Mouse (Mus musculus): Measurements from ENCODE around the gene H2-DMb2. TPM values are rescaled to one million over a fixed set of nuclear protein-coding genes. Genes with fewer than 3 reads are reported as not detected.
A peak's percentile ranks its signal among the peaks of the same experiment; 100 is the strongest.

H2-DMb2 gene
- 0.17 and 5.5 TPM in 2 replicates for polyA plus RNA-seq (2015; fragmentation: Nextera tagmentation; extraction: Ambion mirVana)

GRCm38 (mm10) chr17:34143033-34143432 is at the start of gene H2-DMb2:
H2-DMb2 (plus strand) TSS chr17:34143307.
- Histone ChIP-seq H3K4me2 (no peak within 1 kb of the TSS), H3K9ac (replicated peaks) (no peak within 1 kb of the TSS), H3K36me3 (no peaks in the 10 kb centered on the region), H3K27me3 (replicated peaks) (peaks cover 35% of the 10 kb centered on the region), H3K27ac (replicated peaks) (no peak within 1 kb of the TSS), H3K4me1 (peaks cover 13% of the 10 kb centered on the region), H3K4me3 (replicated peaks) (no peak within 1 kb of the TSS), H3K9me3 (replicated peaks) (no peaks in the 10 kb centered on the region)
- 43% methylated on average over 7 of the region's 7 CpGs for WGBS
- ATAC-seq (ENCODE audit: low FRiP score) = no peak

- no peak overlapping the region for H3K4me3 ChIP-seq (replicated peaks)
- H3K27me3 ChIP-seq (replicated peaks) = no peaks in the 10 kb centered on the region
- no peak for ATAC-seq (ENCODE audit: low FRiP score)
- no peaks in the 10 kb centered on the region for H3K4me1 ChIP-seq
- H3K27ac ChIP-seq (replicated peaks) = no peak overlapping the region
- WGBS = 85% methylated on average over 27 of the region's 27 CpGs
- no peaks in the 10 kb centered on the region for H3K9me3 ChIP-seq (replicated peaks)
- H3K4me2 ChIP-seq = no peak overlapping the region
- H3K36me3 ChIP-seq = no peaks in the 10 kb centered on the region
- H3K9ac ChIP-seq (replicated peaks) = no peak overlapping the region
These were observed 48.6 kb upstream of the H2-DMb2 start for GRCm38 (mm10) chr17:34094283-34095035.

- 78% methylated on average over 3 of the region's 3 CpGs for WGBS
These were observed 46.6 kb upstream of the H2-DMb2 start for GRCm38 (mm10) chr17:34096497-34097010.

GRCm38 (mm10) chr17:34097272-34097671 is 45.8 kb upstream of the H2-DMb2 start:
- WGBS = 68% methylated on average over 5 of the region's 5 CpGs
- Histone ChIP-seq H3K9ac (replicated peaks) (no peak overlapping the region), H3K27ac (replicated peaks) (no peak overlapping the region)

More at GRCm38 (mm10) chr17:34096497-34097010, 46.6 kb upstream of the H2-DMb2 start:
- Histone ChIP-seq H3K4me2 (no peak overlapping the region), H3K4me3 (replicated peaks) (no peak overlapping the region), H3K36me3 (no peaks in the 10 kb centered on the region), H3K9ac (replicated peaks) (no peak overlapping the region), H3K9me3 (replicated peaks) (no peaks in the 10 kb centered on the region), H3K27me3 (replicated peaks) (no peaks in the 10 kb centered on the region), H3K27ac (replicated peaks) (no peak overlapping the region), H3K4me1 (peaks cover under 1% of the 10 kb centered on the region)
- no peak for ATAC-seq (ENCODE audit: low FRiP score)

GRCm38 (mm10) chr17:34098709-34099479 is 44.2 kb upstream of the H2-DMb2 start:
- Histone ChIP-seq H3K9ac (replicated peaks) (no peak overlapping the region), H3K4me2 (no peak overlapping the region), H3K4me3 (replicated peaks) (no peak overlapping the region), H3K27ac (replicated peaks) (no peak overlapping the region), H3K27me3 (replicated peaks) (no peaks in the 10 kb centered on the region), H3K9me3 (replicated peaks) (no peaks in the 10 kb centered on the region), H3K36me3 (no peaks in the 10 kb centered on the region), H3K4me1 (peaks cover 3% of the 10 kb centered on the region)
- ATAC-seq (ENCODE audit: low FRiP score) = no peak
- 63% methylated on average over 10 of the region's 10 CpGs for WGBS

More at GRCm38 (mm10) chr17:34097272-34097671, 45.8 kb upstream of the H2-DMb2 start:
- no peaks in the 10 kb centered on the region for H3K27me3 ChIP-seq (replicated peaks)
- H3K36me3 ChIP-seq = no peaks in the 10 kb centered on the region
- H3K9me3 ChIP-seq (replicated peaks) = no peaks in the 10 kb centered on the region
- no peak overlapping the region for H3K4me3 ChIP-seq (replicated peaks)
- H3K4me1 ChIP-seq = peaks cover 3% of the 10 kb centered on the region
- no peak overlapping the region for H3K4me2 ChIP-seq
- ATAC-seq (ENCODE audit: low FRiP score) = no peak

GRCm38 (mm10) chr17:34099531-34099930 is 43.6 kb upstream of the H2-DMb2 start:
- no peak overlapping the region for H3K4me2 ChIP-seq
- 44% methylated on average over 5 of the region's 5 CpGs for WGBS
- H3K9me3 ChIP-seq (replicated peaks) = no peaks in the 10 kb centered on the region
- no peak overlapping the region for H3K27ac ChIP-seq (replicated peaks)
- H3K4me3 ChIP-seq (replicated peaks) = no peak overlapping the region
- peaks cover 3% of the 10 kb centered on the region for H3K4me1 ChIP-seq
- H3K27me3 ChIP-seq (replicated peaks) = no peaks in the 10 kb centered on the region
- H3K9ac ChIP-seq (replicated peaks) = no peak overlapping the region
- no peak for ATAC-seq (ENCODE audit: low FRiP score)
- no peaks in the 10 kb centered on the region for H3K36me3 ChIP-seq

GRCm38 (mm10) chr17:34101185-34101584 is 41.9 kb upstream of the H2-DMb2 start:
- Histone ChIP-seq H3K9me3 (replicated peaks) (no peaks in the 10 kb centered on the region), H3K27me3 (replicated peaks) (no peaks in the 10 kb centered on the region), H3K36me3 (no peaks in the 10 kb centered on the region), H3K27ac (replicated peaks) (no peak overlapping the region), H3K4me1 (peaks cover 3% of the 10 kb centered on the region), H3K9ac (replicated peaks) (no peak overlapping the region), H3K4me3 (replicated peaks) (no peak overlapping the region), H3K4me2 (no peak overlapping the region)
- 31% methylated on average over 5 of the region's 5 CpGs for WGBS
- peak; percentile 14; the same call in 1 of the 2 replicates for ATAC-seq (ENCODE audit: low FRiP score)

GRCm38 (mm10) chr17:34101604-34102032 is 41.5 kb upstream of the H2-DMb2 start:
- WGBS = 5% methylated on average over 12 of the region's 12 CpGs
- peak overlapping the region; percentile 44 for H3K4me2 ChIP-seq
- no peak overlapping the region for H3K27ac ChIP-seq (replicated peaks)
- peaks cover 3% of the 10 kb centered on the region for H3K4me1 ChIP-seq
- H3K4me3 ChIP-seq (replicated peaks) = 0 out of 2 replicates have a peak overlapping the region, but pooled peaks have one; percentile 15
- H3K9me3 ChIP-seq (replicated peaks) = no peaks in the 10 kb centered on the region
- H3K9ac ChIP-seq (replicated peaks) = no peak overlapping the region
- peak; percentile 72; the same call in 1 of the 2 replicates for ATAC-seq (ENCODE audit: low FRiP score)
- no peaks in the 10 kb centered on the region for H3K36me3 ChIP-seq
- H3K27me3 ChIP-seq (replicated peaks) = no peaks in the 10 kb centered on the region

- Histone ChIP-seq H3K27me3 (replicated peaks) (no peaks in the 10 kb centered on the region), H3K36me3 (no peaks in the 10 kb centered on the region), H3K4me3 (replicated peaks) (no peak overlapping the region), H3K9me3 (replicated peaks) (no peaks in the 10 kb centered on the region), H3K27ac (replicated peaks) (no peak overlapping the region), H3K4me2 (no peak overlapping the region), H3K4me1 (peaks cover 3% of the 10 kb centered on the region), H3K9ac (replicated peaks) (no peak overlapping the region)
- 87% methylated on average over 6 of the region's 6 CpGs for WGBS
- ATAC-seq (ENCODE audit: low FRiP score) = no peak
These were observed 40.3 kb upstream of the H2-DMb2 start for GRCm38 (mm10) chr17:34102831-34103230.

- H3K4me1 ChIP-seq = peaks cover 3% of the 10 kb centered on the region
- H3K27me3 ChIP-seq (replicated peaks) = no peaks in the 10 kb centered on the region
- H3K27ac ChIP-seq (replicated peaks) = no peak overlapping the region
- 87% methylated on average over 9 of the region's 9 CpGs for WGBS
- H3K9me3 ChIP-seq (replicated peaks) = no peaks in the 10 kb centered on the region
- peaks cover 8% of the 10 kb centered on the region; the same call in 1 of the 2 replicates for H3K36me3 ChIP-seq
- no peak for ATAC-seq (ENCODE audit: low FRiP score)
- H3K4me2 ChIP-seq = no peak overlapping the region
- H3K9ac ChIP-seq (replicated peaks) = no peak overlapping the region
- no peak overlapping the region for H3K4me3 ChIP-seq (replicated peaks)
These were observed 38.3 kb upstream of the H2-DMb2 start for GRCm38 (mm10) chr17:34104804-34105203.

GRCm38 (mm10) chr17:34106555-34106954 is 36.6 kb upstream of the H2-DMb2 start:
- Histone ChIP-seq H3K27ac (replicated peaks) (no peak overlapping the region), H3K27me3 (replicated peaks) (no peaks in the 10 kb centered on the region), H3K4me1 (peaks cover 2% of the 10 kb centered on the region), H3K9ac (replicated peaks) (no peak overlapping the region), H3K4me2 (no peak overlapping the region), H3K36me3 (peaks cover 26% of the 10 kb centered on the region), H3K4me3 (replicated peaks) (no peak overlapping the region), H3K9me3 (replicated peaks) (no peaks in the 10 kb centered on the region)
- no peak for ATAC-seq (ENCODE audit: low FRiP score)
- WGBS = 90% methylated on average over 7 of the region's 7 CpGs
